31 mouse cellular contexts compared by ENCODE assay signal in genomic region chr2:140793886-140794608, GRCm38 (mm10).
DNase-seq lines count a peak whose midpoint lies in the region; ATAC-seq and TF ChIP-seq lines count a peak whose summit lies in the region.
"Had no signal": no experiment of that assay in that cellular context is flagged by ENCODE, and none has a peak within 500 bp of the region (broad histone marks: within the 10 kb centered on the region; RNA-seq: fewer than 3 reads in every experiment).

No protein-coding gene starts in this region.

- peak overlapping the region; percentile 48; the same call in 1 of the 2 replicates for H3K27ac ChIP-seq in bone marrow, adult 2 months (ENCODE audit: control insufficient read depth, insufficient read depth, low read depth, low read length, poor library complexity)
- H3K27ac ChIP-seq: embryonic facial prominence, embryonic 12.5 days; forebrain, embryonic 15.5 days; heart, adult 2 months; hindbrain, embryonic 10.5 days; hindbrain, embryonic 15.5 days; limb, embryonic 10.5 days; limb, embryonic 15.5 days; liver, embryonic 15.5 days; midbrain, embryonic 10.5 days; midbrain, embryonic 15.5 days; stomach, postnatal 0 days had no signal

- DNase-seq in lung, postnatal 25 days (ENCODE audit: low spot score): peak; percentile 10
- DNase-seq in lung, adult 18-20 months: no peak
- no peak for DNase-seq in adrenal gland, postnatal 4 days (ENCODE audit: low spot score in 2 of 2)
- no peak for DNase-seq in heart, postnatal 36 days
- DNase-seq: adrenal gland, adult 8-10 months; cerebellum, adult 8-10 months; cerebellum, postnatal 36 days; embryo, embryonic 11 days; gastrocnemius, postnatal 36 days; heart, adult 2 months; kidney, adult 2 months; kidney, postnatal 4 days; layer of hippocampus, postnatal 36 days; lung, postnatal 4 days; right cerebral cortex, adult 18-20 months; thymus, adult 18-20 months; thymus, postnatal 25 days had no signal

- TF ChIP-seq POLR2A in bone marrow, adult 2 months (IDR thresholded peaks at IDR 0.05; ENCODE audit: borderline replicate concordance, control insufficient read depth, low read depth, low read length): no peak

- peak; percentile 64 to 74; a peak in 3 of 4 replicates for ATAC-seq in hematopoietic stem cell, adult 5-6 weeks (replicated peaks in 1 of 2; ENCODE audit: insufficient read depth in 1 of 2, low FRiP score in 2 of 2, low TSS enrichment in 1 of 2, low read depth in 1 of 2, poor library complexity in 2 of 2, severe bottlenecking in 2 of 2)
- peak; percentile 76 for ATAC-seq in neutrophil, adult 5-6 weeks (ENCODE audit: extremely low read depth, insufficient number of reproducible peaks, low FRiP score, poor library complexity, severe bottlenecking)
- ATAC-seq: forebrain, embryonic 15.5 days; midbrain, embryonic 15.5 days had no signal

- H3K4me3 ChIP-seq in bone marrow, adult 2 months (replicated peaks; ENCODE audit: control insufficient read depth, low read depth, low read length): no peak overlapping the region
- H3K4me3 ChIP-seq: embryonic facial prominence, embryonic 12.5 days; forebrain, embryonic 15.5 days; heart, adult 2 months; heart, embryonic 12.5 days; hindbrain, embryonic 10.5 days; hindbrain, embryonic 15.5 days; limb, embryonic 10.5 days; limb, embryonic 15.5 days; liver, embryonic 15.5 days; midbrain, embryonic 10.5 days; midbrain, embryonic 15.5 days had no signal

- intact Hi-C loops in heart, postnatal 36 days (cut with DNase I): no loop called here

- no peaks in the 10 kb centered on the region; the same call in 1 of the 2 replicates for H3K4me1 ChIP-seq in bone marrow, adult 2 months (ENCODE audit: control insufficient read depth, insufficient read depth, low read length)
- H3K4me1 ChIP-seq: embryonic facial prominence, embryonic 12.5 days; forebrain, embryonic 15.5 days; heart, embryonic 12.5 days; hindbrain, embryonic 10.5 days; hindbrain, embryonic 15.5 days; limb, embryonic 10.5 days; limb, embryonic 15.5 days; liver, embryonic 15.5 days; midbrain, embryonic 10.5 days; midbrain, embryonic 15.5 days had no signal

- no peak for TF ChIP-seq CTCF in bone marrow, adult 2 months (IDR thresholded peaks at IDR 0.05; ENCODE audit: control insufficient read depth, insufficient read depth, low read length)

- WGBS in bone marrow, adult 2 months: 24% methylated on average over 4 of the region's 4 CpGs
